Mouse (Mus musculus) left cerebral cortex, postnatal 4 days (tissue): ENCODE measurements around the gene Mmd2. TPM values are rescaled to one million over a fixed set of nuclear protein-coding genes. Genes with fewer than 3 reads are reported as not detected.

ENCODE experiments used
- DNase-seq: peaks from one replicate; pipeline ENCODE4 v3.0.0-alpha.2; 2022
- intact Hi-C: fragments of 180-260 bp; cut with DNase I; formaldehyde crosslinking; loops from one replicate; pipeline ENCODE4 v1.15.1; 2025
- total RNA-seq, 2 experiments: library from RNA; stranded (reverse); gene quantifications; 2 replicates each; pipeline ENCODE4 v1.2.3; 2021

Gene Mmd2
- total RNA-seq, result 10 to 100 TPM; 76.5 to 90.3 TPM

DNA sequence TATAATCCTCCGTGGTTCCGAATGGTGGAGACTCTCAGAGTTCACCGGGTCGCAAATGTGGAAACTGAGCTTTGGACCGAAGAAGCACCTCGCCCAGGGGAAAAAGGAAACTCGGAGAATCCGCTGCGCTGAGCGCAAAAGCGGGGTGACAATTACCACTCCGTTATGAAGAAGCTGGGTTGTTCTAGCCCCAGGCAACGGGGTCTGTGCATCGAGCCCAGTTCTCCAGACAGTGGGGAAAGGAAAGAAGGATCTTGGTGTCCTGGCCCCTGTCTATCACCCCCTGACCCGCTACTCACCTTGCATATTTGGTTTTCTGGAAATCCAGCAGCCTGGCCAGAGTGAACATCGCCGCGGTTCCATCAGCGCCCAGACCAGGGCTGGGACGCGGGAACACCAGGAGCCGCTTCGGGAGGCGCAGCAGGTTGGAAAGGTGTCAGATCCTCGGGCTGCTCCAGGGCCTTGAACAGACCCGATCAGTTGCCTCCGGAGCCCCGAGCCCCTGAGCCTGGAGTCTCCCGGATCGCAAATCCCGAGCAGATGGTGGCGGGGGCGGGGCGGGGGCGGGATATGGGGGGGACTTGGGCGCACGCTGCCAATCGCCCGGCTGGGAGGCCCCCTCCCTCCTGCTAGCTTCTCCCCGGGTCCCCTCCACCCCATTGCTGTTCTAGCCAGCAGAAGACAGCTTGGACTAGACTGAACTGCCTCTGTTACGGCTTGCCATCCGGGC is at the start of gene Mmd2:
Mmd2 (minus strand) TSS at position 542 of the 730 bp plus-strand sequence.
- DNase-seq, result peak; percentile 67
- intact Hi-C loops, result no loop called here

DNA sequence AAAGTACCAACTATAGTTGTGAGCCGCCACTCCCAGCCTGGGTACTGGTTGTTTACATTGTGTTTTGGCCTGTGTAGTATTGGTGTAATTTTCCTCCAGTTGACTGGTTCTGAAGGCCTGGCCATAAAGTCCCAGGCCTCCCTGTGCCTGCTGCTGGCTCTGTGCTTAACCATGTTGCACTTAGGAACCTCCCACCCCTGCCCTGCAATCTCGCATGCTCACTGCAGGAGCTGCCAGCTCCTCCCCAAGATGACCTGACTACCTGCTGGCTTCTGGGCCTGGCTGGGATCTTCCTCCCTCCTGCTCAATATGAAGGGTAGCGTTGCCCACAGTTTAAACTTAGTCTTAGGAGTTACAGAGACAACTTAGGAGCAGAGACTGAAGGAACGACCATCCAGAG is 43.7 kb upstream of the Mmd2 start:
- intact Hi-C loops, result no loop called here

DNA sequence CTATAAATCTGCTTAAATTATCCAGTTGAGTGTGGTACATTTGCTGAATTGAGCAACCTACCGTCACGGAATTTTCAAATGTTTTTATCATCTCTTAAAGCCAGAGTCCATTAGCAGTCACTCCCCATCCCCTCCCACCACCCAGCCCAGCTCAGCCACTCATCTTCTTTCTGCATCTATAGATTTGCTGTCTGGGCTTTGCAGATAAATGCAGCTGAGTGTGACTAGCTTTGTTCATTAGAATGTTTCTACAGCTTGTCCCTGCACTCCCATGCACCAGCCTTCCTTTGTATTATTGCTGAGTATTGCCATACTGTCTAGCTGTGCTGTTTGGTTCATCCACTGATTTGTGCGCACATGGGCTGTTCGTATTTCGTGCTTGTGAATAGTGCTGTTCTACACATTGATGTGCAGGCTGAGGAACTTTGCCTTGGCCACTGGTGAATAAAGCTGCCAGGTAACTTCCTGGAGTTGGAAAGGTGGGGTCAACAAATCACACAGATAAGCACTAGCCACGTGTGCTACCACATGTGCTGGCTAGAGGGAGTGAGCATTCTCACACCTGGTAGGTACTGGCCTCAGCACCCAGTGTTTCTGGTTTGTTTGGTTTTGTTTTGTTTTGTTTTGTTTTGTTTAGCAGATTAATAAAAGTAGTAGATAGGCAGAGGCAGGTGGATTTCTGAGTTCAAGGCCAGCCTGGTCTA is 42.3 kb upstream of the Mmd2 start:
- intact Hi-C loops, result no loop called here
- DNase-seq, result no peak

More for the DNA sequence above, 43.7 kb upstream of the Mmd2 start:
- no peak for DNase-seq

DNA sequence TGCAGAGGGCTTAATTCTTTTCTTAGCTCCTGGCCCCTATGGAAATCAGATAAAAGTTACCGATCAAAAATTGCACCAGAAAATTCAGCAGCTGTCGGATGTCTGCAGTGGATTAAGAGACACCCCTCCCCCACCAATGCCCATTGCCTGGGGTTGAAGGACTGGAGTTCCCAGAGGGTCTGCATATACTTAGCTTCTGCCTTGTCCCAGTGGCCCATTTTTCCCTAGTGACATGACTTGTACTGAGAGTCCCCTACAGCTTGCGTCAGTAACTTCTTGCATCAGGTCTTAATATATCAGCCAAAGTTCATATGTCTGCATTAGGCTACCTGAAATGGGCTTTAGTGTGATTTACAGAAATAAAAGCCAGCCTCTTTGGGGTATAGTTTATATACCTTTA is 41.8 kb upstream of the Mmd2 start:
- DNase-seq, result no peak
- intact Hi-C loops, result no loop called here

DNA sequence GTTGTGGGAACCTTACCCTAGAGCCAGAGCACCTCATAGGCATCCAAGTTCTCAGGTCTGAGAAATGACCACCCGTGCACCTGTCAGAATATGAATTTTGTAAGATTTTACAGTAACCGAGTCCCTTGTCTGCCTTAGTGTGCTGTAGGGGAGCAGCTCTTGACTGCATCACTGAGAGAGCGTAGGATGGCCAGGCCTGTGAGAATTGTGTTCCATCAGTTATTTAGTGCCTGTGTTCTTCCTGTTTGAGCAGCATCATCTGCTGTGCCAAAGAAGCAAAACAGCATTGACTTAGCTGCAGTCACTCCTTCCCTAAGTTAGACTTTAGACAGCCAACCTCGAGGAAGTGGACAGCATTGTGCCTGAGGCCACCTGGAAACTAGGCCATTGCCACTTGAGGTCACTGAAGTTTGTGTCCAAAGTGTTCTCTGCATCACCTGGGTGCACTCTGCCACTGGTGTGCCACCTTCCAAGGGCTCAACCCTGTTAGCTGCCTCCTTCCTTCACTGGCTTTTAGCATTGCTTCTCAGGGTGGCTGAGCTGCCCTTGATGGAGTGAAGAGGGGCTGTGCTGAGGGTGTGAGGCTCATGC is 41.0 kb upstream of the Mmd2 start:
- no peak for DNase-seq
- intact Hi-C loops, result no loop called here

DNA sequence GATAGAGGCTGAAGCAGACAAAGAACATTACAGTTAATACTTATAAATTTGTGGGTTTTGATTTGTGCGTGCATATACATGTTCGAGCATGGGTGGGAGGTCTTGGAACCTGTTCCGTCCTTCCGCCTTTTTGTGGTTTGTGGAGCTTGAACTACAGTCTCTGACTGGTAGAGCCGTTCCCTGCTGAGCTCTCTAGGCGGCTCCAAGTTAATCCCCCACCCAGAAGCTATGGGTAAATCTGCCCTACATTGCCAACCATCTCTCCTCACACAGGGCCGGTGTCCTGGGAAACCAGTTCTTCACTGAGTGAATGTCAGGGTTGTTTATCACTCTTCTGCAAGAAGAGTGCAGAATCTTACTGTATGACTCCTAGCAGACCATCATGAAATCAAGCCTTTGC is 39.6 kb upstream of the Mmd2 start:
- intact Hi-C loops, result no loop called here
- DNase-seq, result no peak

DNA sequence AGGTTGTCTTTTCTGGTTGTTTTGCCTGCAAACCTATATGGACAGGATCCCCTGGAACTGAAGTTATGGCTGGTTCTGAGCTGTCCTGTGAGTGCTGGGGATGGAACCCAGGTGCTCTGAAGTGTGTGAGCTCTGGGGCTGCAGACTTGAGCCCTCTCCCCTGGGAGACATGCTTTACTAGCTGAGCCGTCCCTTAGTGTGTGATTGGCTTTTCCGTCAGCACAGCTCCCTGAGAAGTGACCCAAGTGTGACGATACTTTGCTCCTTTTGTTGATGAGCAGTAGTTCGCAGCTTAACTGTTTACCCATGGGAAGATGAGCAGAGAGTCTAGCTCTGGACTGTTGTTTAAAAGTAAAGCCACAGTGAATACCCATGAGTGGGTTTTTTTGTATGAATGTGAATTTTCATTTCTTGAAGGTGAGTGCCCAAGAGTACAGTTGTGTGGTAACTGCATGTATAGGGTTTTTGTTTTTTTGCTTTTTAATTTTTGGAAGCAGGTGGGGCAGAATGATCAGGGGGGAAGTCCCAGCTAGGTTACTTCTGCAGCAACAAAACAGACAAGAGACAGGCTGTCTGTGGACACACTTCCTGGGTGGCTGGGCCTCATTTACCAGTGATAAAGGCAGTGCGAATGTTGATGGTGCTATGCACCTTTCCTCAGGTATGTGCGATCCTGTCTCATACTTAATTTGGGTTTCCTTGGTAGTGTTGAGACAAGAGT is 32.9 kb upstream of the Mmd2 start:
- DNase-seq, result no peak
- intact Hi-C loops, result no loop called here

DNA sequence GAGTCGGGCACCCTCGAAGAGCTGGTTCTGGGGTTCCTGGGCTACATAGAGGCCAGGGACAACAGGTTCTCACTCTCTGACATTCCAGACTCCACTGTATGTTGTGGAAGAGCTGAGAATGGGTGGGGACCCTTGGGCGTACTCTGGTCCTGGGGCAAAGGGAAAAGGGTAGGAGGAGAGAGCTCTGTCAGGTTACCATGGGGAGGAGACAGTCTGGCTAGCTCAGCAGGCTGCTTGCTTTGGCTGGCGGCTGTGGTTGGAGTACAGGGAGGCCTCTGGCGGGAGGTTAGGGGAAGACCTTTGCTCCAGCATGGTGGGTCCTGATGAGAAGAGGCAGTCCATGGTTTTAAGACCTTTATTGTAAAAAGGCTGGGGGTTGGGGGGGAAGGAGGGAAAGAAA is 31.5 kb upstream of the Mmd2 start:
- intact Hi-C loops, result no loop called here
- no peak for DNase-seq

DNA sequence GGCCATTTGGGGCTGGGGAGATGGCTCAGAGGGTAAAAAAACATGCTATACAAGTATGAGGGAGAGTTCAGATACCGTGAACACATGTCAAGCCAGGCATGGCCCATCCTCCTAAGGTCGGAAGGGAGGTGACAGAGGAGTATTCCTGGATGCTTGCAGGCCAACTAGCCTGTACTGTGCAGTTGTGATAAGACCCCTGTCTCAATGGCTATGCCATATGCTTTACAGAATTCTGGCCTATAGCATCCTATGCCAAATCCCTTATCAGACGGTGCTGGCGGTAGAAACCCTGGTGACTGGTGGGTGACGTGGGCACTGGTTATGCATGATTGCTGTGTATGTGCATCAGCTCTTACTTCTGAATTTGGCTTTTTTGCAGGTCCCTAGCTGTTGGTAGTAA is 29.2 kb upstream of the Mmd2 start:
- intact Hi-C loops, result no loop called here
- no peak for DNase-seq

DNA sequence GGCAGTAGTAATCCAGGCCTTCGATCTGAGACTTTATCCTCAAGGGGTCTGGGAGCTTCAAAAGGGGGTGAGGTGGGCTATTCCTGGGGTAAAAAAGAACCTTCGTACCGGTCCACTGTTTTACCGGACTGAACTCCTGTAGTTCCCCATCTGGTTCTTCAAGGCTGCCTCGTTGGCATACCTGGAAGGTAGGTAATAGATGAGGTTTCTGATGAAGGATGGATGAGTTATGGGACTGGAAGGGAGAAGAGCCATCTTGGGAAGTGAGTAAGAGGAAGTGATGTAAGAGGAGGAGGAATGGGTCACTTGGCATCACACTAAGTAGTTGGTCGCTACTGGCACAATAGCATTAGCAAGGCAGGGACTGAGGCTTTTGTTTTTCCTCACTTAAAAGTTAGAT is 21.6 kb upstream of the Mmd2 start:
- DNase-seq, result no peak
- intact Hi-C loops, result no loop called here

DNA sequence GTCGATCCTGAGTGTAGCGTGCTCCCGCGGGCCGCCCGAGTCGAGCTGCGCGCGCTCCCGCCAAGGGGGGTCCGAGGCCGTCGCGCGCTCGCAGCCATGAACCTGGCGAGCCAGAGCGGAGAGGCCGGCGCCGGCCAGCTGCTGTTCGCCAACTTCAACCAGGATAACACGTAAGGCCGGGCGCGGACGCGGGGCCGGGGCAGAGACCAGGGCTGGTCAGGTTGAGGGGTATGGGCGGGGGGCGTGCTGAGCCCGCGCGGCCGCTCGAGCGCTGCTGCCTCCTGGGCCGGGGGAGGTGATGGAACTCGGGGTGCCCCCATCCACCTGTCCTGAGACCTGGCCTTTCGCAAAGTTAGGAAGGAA is 21.0 kb upstream of the Mmd2 start:
- intact Hi-C loops, result no loop called here
- no peak for DNase-seq

DNA sequence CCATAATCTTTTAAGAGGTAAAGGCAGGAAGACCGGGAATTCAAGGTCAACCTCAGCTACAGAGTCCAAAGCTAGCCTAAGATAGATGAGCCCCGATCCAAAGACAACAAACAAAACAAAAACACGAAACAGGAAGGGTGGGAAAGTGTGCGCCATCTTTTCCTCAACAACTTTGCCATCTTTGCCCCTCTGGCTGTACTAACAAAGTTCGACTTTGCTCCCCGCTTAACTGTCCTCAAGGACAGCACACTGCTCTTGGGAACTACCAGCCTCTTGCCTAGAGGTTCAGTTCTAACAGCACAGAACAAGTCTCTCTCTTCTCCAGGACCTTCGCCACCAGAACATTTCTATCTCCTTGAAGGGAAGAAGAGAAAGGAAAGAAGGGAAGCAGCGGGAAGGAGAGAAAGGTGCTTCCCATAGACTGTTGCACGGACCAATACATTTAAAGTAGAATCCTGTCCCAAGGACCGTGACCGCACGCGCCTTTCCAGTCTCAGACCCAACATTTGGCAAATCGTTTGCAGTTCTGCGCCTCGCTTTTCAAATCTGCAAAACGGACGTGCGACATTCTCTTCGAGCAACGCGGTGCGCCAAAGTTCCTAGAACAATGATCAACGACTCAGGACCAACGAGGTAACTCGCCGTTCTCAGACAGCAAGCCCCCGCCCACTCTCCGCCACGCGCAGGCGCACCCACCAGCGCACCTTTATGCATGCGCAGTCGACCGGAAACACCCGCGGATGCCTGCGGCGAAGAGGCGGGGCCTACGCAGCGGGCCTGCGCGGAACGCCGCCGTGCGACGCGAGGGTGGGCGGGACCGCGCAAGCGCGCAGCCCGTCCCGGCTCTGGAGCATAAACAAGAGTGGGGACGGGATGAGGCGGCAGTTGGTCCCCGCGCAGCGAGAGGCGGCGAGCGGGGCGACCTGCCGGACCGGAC is 20.4 kb upstream of the Mmd2 start:
- peak; percentile 97 for DNase-seq
- intact Hi-C loops, result no loop called here

DNA sequence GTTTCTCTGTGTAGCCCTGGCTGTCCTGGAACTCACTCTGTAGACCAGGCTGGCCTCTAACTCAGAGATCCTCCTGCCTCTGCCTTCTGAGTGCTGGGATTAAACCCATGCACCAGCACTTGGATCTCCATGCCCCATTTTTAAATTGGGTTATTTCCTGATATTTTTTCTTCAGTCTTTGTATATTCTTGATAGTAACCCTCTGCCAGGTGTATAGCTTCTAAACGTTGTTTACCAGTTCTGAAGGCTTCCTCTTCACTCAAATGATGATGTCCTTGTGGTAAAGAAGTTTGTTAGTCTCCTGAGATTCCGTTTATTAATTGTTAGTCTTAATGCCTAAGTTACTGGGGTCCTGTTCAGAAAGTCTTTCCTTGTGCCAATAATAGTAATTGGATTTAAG is 18.8 kb upstream of the Mmd2 start, which contains the start of gene Wipi2:
Wipi2 (plus strand) TSS at position 301 of the 400 bp plus-strand sequence.
- DNase-seq, result no peak
- intact Hi-C loops, result no loop called here

DNA sequence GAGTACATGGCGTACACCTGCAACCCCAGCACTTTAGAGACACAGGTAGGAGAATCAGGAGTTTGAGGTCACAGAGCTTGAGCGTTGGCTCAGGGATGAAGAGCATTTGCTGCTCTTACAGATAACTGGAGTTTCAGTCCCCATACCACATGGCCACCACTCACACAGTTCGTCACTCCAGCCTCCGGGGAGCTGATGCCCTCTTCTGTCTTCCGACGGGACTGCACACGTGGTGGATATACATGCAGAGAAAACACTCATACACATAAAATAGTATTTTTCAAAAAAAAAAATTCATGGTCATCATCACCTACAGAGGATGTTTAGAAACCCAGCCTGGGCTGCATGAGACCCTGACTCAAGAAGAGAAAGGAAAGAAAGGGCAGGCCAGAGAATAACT is 14.5 kb upstream of the Mmd2 start:
- intact Hi-C loops, result no loop called here

DNA sequence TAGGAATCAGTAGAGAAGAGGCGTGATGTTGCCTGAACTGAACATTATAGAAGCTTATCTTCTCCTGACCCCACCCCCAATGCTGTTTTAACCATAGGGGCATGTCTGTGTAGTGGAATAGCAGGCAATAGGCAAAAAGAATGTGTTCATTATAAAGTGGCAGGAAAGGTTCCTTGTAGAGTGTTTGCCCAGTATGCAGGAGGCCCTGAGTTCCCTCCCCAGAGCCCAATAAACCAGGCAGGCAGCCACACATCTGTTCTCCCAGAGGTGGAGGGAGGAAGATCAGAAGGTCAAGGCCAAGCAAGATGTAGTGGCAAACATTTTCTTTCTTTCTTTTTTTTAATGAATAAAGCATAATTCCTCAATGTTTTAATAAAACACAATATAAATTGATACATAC is 13.5 kb upstream of the Mmd2 start:
- intact Hi-C loops, result no loop called here
- DNase-seq, result no peak

More for the DNA sequence above, 14.5 kb upstream of the Mmd2 start:
- no peak for DNase-seq

DNA sequence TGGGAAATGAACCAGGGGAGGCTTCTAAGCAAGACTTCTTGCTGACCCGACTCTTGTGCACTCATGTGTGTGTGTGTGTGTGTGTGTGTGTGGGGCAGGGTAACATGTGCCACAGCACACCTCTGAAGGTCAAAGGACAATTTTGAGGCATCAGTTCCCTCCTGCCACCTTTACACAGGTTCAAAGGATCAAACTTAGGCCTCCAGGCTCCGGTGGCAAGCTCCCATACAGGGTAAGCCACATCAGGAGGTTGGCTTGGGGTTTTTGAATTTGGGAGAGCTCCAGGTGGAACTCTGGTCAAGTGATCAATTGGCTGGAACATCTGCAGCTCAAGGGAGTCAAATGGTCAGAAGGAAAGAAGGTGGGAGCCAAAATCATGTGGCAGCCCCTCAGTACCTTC is 12.8 kb upstream of the Mmd2 start:
- DNase-seq, result no peak
- intact Hi-C loops, result no loop called here

DNA sequence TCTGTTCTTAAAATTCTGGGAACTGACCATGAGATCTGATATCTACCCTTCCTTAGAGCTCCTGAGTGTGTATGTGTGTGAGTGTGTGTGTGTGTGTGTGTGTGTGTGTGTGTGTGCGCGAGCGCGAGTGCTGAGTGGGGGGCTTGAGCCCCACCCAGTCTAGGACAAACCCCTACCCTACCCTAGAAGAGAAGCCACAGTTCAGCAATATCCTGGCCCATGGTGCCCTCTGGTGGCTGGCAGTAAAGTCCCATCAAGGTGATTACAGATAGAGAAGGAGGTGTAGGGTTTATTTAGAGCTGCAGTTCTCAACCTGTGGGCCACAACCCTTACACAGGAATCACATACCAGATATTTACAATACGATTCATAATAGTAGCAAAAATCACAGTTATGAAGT is 11.3 kb upstream of the Mmd2 start:
- intact Hi-C loops, result loop anchor here (5.0 to 10.0 kb wide), 3 partner anchors 38 to 115 kb away; no protein-coding TSS in a partner anchor

DNA sequence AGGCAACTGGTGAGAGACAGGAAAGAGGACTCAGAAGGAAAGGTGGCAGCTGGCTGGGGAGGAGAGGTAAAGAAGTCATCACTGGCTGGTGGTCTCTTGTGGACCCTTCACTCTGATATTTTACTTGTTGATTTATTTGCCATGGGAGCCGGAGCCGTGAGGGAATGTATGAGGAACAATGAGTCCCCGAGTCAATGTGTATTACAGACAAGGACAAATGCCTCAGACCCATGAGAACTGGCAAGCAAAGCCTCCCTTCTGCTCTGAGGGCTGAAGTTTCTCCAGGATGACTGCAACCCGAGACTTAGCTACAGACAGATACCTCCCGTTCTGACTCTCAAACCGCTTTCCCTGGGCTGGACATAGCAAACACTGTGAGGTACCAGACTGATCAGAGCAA is 7.7 kb upstream of the Mmd2 start:
- intact Hi-C loops, result loop anchor here (5.0 to 10.0 kb wide), 3 partner anchors 34 to 112 kb away; no protein-coding TSS in a partner anchor
- no peak for DNase-seq

More for the DNA sequence above, 11.3 kb upstream of the Mmd2 start:
- peak; percentile 72 for DNase-seq

DNA sequence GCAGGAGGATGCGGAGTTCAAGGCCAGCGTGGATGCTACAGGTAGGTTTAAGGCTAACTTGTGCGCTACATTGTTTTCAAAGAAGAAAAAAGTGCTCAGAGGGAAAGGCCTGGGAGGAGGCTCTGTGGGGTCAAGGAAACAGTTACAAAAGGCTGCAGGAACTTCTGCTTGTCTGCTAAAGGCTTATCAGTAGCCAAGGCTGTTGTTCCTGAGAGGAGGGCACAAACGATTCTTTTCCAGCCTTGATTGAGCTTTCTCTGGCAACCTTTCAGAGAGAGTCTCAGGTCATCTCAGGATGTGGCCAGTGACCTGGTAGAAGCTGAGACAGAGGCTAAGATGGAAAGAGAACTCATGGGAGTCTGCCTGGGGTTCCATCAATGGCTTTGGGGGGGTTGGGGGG is 7.0 kb upstream of the Mmd2 start:
- intact Hi-C loops, result loop anchor here (5.0 to 10.0 kb wide), 3 partner anchors 33 to 111 kb away; no protein-coding TSS in a partner anchor
- DNase-seq, result no peak

DNA sequence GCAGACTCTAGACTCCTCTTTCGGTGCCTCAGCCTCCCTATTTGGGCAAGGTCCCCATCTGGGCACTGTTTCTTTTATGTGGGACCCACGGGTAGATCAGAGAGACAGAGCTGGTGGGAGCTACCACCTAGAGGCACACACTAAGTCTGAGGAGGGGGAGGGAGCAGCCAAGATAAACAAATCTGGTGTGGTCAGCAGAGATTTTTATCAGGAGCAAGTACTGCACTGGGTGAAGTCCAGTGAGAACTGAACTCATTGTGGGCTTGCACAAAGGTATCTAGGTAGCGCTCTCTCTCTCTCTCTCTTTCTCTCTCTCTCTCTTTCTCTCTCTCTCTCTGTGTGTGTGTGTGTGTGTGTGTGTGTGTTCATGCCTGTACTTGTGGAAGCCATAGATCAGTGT is 5.9 kb upstream of the Mmd2 start:
- DNase-seq, result no peak
- intact Hi-C loops, result loop anchor here (10.0 kb wide), 1 partner anchor 110 kb away; no protein-coding TSS in a partner anchor
